Mouse (Mus musculus) MEL (cell line): Measurements from ENCODE around the gene Ncoa6.

Experiments used
- BHLHE40 ChIP-seq: IDR thresholded peaks from 2 replicates; pipeline ENCODE4 v1.6.1; 2012; ENCODE audit warnings: low read depth, mild to moderate bottlenecking, inconsistent platforms, low read length, improper control_type of control experiment, borderline replicate concordance
- CTCF ChIP-seq, 3 experiments: IDR thresholded peaks in 2 of 3; conservative IDR thresholded peaks in 1 of 3; 2 replicates each; pipeline ENCODE4 v1.5.1; 2011 to 2012; ENCODE audit warnings: low read length in 3 of 3, low read depth in 2 of 3, mild to moderate bottlenecking in 2 of 3, improper control_type of control experiment in 1 of 3, inconsistent platforms in 1 of 3, mixed read lengths in 1 of 3, moderate library complexity in 1 of 3; ENCODE audit not compliant: control insufficient read depth in 1 of 3, insufficient read depth in 1 of 3, poor library complexity in 1 of 3, severe bottlenecking in 1 of 3
- EP300 ChIP-seq, 2 experiments: IDR thresholded peaks; 2 replicates each; pipeline ENCODE4 v1.6.1; 2011; ENCODE audit warnings: improper control_type of control experiment in 2 of 2, low read length in 2 of 2, low read depth in 1 of 2, mild to moderate bottlenecking in 1 of 2
- GATA1 ChIP-seq: IDR thresholded peaks from 2 replicates; pipeline ENCODE4 v1.6.1; 2011; ENCODE audit warnings: low read depth, low read length, improper control_type of control experiment
- HCFC1 ChIP-seq: IDR thresholded peaks from 2 replicates; pipeline ENCODE4 v1.6.1; 2012; ENCODE audit warnings: low read depth, mild to moderate bottlenecking, inconsistent platforms, low read length, improper control_type of control experiment, moderate library complexity
- NELFE ChIP-seq: IDR thresholded peaks from 2 replicates; pipeline ENCODE4 v1.6.1; 2011; ENCODE audit warnings: low read depth, low read length, improper control_type of control experiment
- NRF1 ChIP-seq: IDR thresholded peaks from 2 replicates; pipeline ENCODE4 v1.6.1; 2014; ENCODE audit warnings: low read depth, mild to moderate bottlenecking, inconsistent platforms, low read length, improper control_type of control experiment, moderate library complexity; ENCODE audit not compliant: poor library complexity, insufficient read depth, severe bottlenecking
- POLR2A ChIP-seq, 2 experiments: IDR thresholded peaks; 2 replicates each; pipeline ENCODE4 v1.6.1; 2011 to 2012; ENCODE audit warnings: low read length in 2 of 2, mild to moderate bottlenecking in 2 of 2, control low read depth in 1 of 2, improper control_type of control experiment in 1 of 2, low read depth in 1 of 2, moderate library complexity in 1 of 2; ENCODE audit not compliant: control insufficient read depth in 1 of 2, insufficient read depth in 1 of 2, poor library complexity in 1 of 2
- RCOR1 ChIP-seq: IDR thresholded peaks from 2 replicates; pipeline ENCODE4 v1.6.1; 2012; ENCODE audit warnings: low read depth, mild to moderate bottlenecking, inconsistent platforms, low read length, improper control_type of control experiment
- SMC3 ChIP-seq: IDR thresholded peaks from 2 replicates; pipeline ENCODE4 v1.6.1; 2011; ENCODE audit warnings: low read depth, low read length, improper control_type of control experiment
- TAL1 ChIP-seq: IDR thresholded peaks from 2 replicates; pipeline ENCODE4 v1.6.1; 2012; ENCODE audit warnings: mild to moderate bottlenecking, inconsistent platforms, low read length, moderate library complexity, mixed read lengths
- ZMIZ1 ChIP-seq: IDR thresholded peaks from 2 replicates; pipeline ENCODE4 v1.6.1; 2012; ENCODE audit warnings: low read depth, mild to moderate bottlenecking, inconsistent platforms, low read length, improper control_type of control experiment, moderate library complexity

- TF ChIP-seq EP300 (IDR thresholded peaks at IDR 0.05; ENCODE audit: low read depth in 1 of 2, low read length in 2 of 2) (peak; percentile 37 to 54; a peak in 3 of 4 replicates), POLR2A (IDR thresholded peaks at IDR 0.05; ENCODE audit: control insufficient read depth in 1 of 2, insufficient read depth in 1 of 2, low read depth in 1 of 2, low read length in 2 of 2, poor library complexity in 1 of 2) (no peak), TAL1 (no peak), RCOR1 (0 out of 2 replicates have a peak, but pooled peaks have one; percentile 11), NRF1 (no peak), CTCF (IDR thresholded peaks at IDR 0.05 in 2 of 3, conservative IDR thresholded peaks at IDR 0.05 in 1 of 3; ENCODE audit: control insufficient read depth in 1 of 3, insufficient read depth in 1 of 3, low read depth in 2 of 3, low read length in 3 of 3, poor library complexity in 1 of 3, severe bottlenecking in 1 of 3) (no peak), SMC3 (no peak), HCFC1 (no peak), NELFE (no peak), ZMIZ1 (no peak), BHLHE40 (no peak), GATA1 (peak; percentile 55)
These were observed 17.3 kb upstream of the Ncoa6 start for GRCm38 (mm10) chr2:155490998-155491397.
